Mouse (Mus musculus) MEL (cell line): ENCODE measurements at regions not wholly inside any gene's neighbourhood (a gene's known extent, or its start where the extent isn't known, plus 50 kb on each side); places are given as distances from the start of the nearest gene placed in this dataset.

Experiments used
- DNase-seq: peaks from one replicate; pipeline ENCODE4 v3.0.0; 2011; ENCODE audit warnings: low read depth, low spot score
- H3K27ac ChIP-seq: 2 replicates; pipeline ENCODE4 v1.5.1; 2012; ENCODE audit warnings: low read depth, mild to moderate bottlenecking, control low read depth, low read length, moderate library complexity; ENCODE audit not compliant: control insufficient read depth
- H3K27me3 ChIP-seq, 2 experiments: fragments of 150-350 bp in 1 of 2; sonication (generic) in 1 of 2; 2 replicates each; pipeline ENCODE4 v1.6.1; 2012; ENCODE audit warnings: low read length in 2 of 2, mild to moderate bottlenecking in 2 of 2, improper control_type of control experiment in 1 of 2, moderate library complexity in 1 of 2; ENCODE audit not compliant: insufficient read depth in 2 of 2, control insufficient read depth in 1 of 2
- H3K36me3 ChIP-seq, 2 experiments: 2 replicates each; pipeline ENCODE4 v1.6.1; 2012 to 2014; ENCODE audit warnings: low read length in 2 of 2, improper control_type of control experiment in 1 of 2, inconsistent platforms in 1 of 2, mild to moderate bottlenecking in 1 of 2; ENCODE audit not compliant: insufficient read depth in 2 of 2, control insufficient read depth in 1 of 2
- H3K4me1 ChIP-seq, 2 experiments: fragments of 150-350 bp in 1 of 2; sonication (generic) in 1 of 2; 2 replicates each; pipeline ENCODE4 v1.6.1; 2012; ENCODE audit warnings: low read length in 2 of 2, improper control_type of control experiment in 1 of 2, mild to moderate bottlenecking in 1 of 2; ENCODE audit not compliant: insufficient read depth in 2 of 2, control insufficient read depth in 1 of 2
- H3K4me3 ChIP-seq, 2 experiments: fragments of 150-350 bp in 1 of 2; sonication (generic) in 1 of 2; 2 replicates each; pipeline ENCODE4 v1.5.1; 2012; ENCODE audit warnings: low read depth in 2 of 2, low read length in 2 of 2, mild to moderate bottlenecking in 2 of 2, moderate library complexity in 2 of 2, control low read depth in 1 of 2, improper control_type of control experiment in 1 of 2; ENCODE audit not compliant: control insufficient read depth in 1 of 2, insufficient read depth in 1 of 2
- H3K79me2 ChIP-seq: 2 replicates; pipeline ENCODE4 v1.6.1; 2012; ENCODE audit warnings: mild to moderate bottlenecking, low read length, moderate library complexity; ENCODE audit not compliant: control insufficient read depth, poor library complexity, insufficient read depth
- H3K9ac ChIP-seq: 2 replicates; pipeline ENCODE4 v1.6.1; 2012; ENCODE audit warnings: low read depth, mild to moderate bottlenecking, control low read depth, low read length, moderate library complexity; ENCODE audit not compliant: control insufficient read depth, poor library complexity, severe bottlenecking
- H3K9me3 ChIP-seq: fragments of 150-350 bp; sonication (generic); replicated peaks from 2 replicates; pipeline ENCODE4 v1.6.1; 2012; ENCODE audit warnings: mild to moderate bottlenecking, low read length, improper control_type of control experiment, moderate library complexity; ENCODE audit not compliant: insufficient read depth
- BHLHE40 ChIP-seq: IDR thresholded peaks from 2 replicates; pipeline ENCODE4 v1.6.1; 2012; ENCODE audit warnings: low read depth, mild to moderate bottlenecking, inconsistent platforms, low read length, improper control_type of control experiment, borderline replicate concordance
- CHD1 ChIP-seq: IDR thresholded peaks from 2 replicates; pipeline ENCODE4 v1.6.1; 2012; ENCODE audit warnings: low read depth, mild to moderate bottlenecking, inconsistent platforms, low read length, improper control_type of control experiment
- CTCF ChIP-seq, 3 experiments: IDR thresholded peaks in 2 of 3; conservative IDR thresholded peaks in 1 of 3; 2 replicates each; pipeline ENCODE4 v1.5.1; 2011 to 2012; ENCODE audit warnings: low read length in 3 of 3, low read depth in 2 of 3, mild to moderate bottlenecking in 2 of 3, improper control_type of control experiment in 1 of 3, inconsistent platforms in 1 of 3, mixed read lengths in 1 of 3, moderate library complexity in 1 of 3; ENCODE audit not compliant: control insufficient read depth in 1 of 3, insufficient read depth in 1 of 3, poor library complexity in 1 of 3, severe bottlenecking in 1 of 3
- E2F4 ChIP-seq: IDR thresholded peaks from 2 replicates; pipeline ENCODE4 v1.6.1; 2011; ENCODE audit warnings: low read depth, low read length, improper control_type of control experiment, borderline replicate concordance
- ELF1 ChIP-seq: IDR thresholded peaks from 2 replicates; pipeline ENCODE4 v1.6.1; 2014; ENCODE audit warnings: low read depth, mild to moderate bottlenecking, inconsistent platforms, low read length, improper control_type of control experiment, moderate library complexity
- GATA1 ChIP-seq: IDR thresholded peaks from 2 replicates; pipeline ENCODE4 v1.6.1; 2011; ENCODE audit warnings: low read depth, low read length, improper control_type of control experiment
- HCFC1 ChIP-seq: IDR thresholded peaks from 2 replicates; pipeline ENCODE4 v1.6.1; 2012; ENCODE audit warnings: low read depth, mild to moderate bottlenecking, inconsistent platforms, low read length, improper control_type of control experiment, moderate library complexity
- MAFK ChIP-seq: IDR thresholded peaks from 2 replicates; pipeline ENCODE4 v1.6.1; 2011; ENCODE audit warnings: low read depth, mild to moderate bottlenecking, low read length, improper control_type of control experiment, borderline replicate concordance
- MEF2A ChIP-seq: IDR thresholded peaks from 2 replicates; pipeline ENCODE4 v1.6.1; 2014; ENCODE audit warnings: low read depth, mild to moderate bottlenecking, inconsistent platforms, low read length, improper control_type of control experiment; ENCODE audit not compliant: poor library complexity, insufficient replicate concordance, severe bottlenecking; ENCODE audit errors: extremely low read depth
- MXI1 ChIP-seq: IDR thresholded peaks from 2 replicates; pipeline ENCODE4 v1.6.1; 2011; ENCODE audit warnings: mild to moderate bottlenecking, low read depth, low read length, improper control_type of control experiment
- MYC ChIP-seq: IDR thresholded peaks from 2 replicates; pipeline ENCODE4 v1.6.1; 2011; ENCODE audit warnings: low read depth, mild to moderate bottlenecking, low read length, improper control_type of control experiment, moderate library complexity
- NRF1 ChIP-seq: IDR thresholded peaks from 2 replicates; pipeline ENCODE4 v1.6.1; 2014; ENCODE audit warnings: low read depth, mild to moderate bottlenecking, inconsistent platforms, low read length, improper control_type of control experiment, moderate library complexity; ENCODE audit not compliant: poor library complexity, insufficient read depth, severe bottlenecking
- POLR2A ChIP-seq, 2 experiments: IDR thresholded peaks; 2 replicates each; pipeline ENCODE4 v1.6.1; 2011 to 2012; ENCODE audit warnings: low read length in 2 of 2, mild to moderate bottlenecking in 2 of 2, control low read depth in 1 of 2, improper control_type of control experiment in 1 of 2, low read depth in 1 of 2, moderate library complexity in 1 of 2; ENCODE audit not compliant: control insufficient read depth in 1 of 2, insufficient read depth in 1 of 2, poor library complexity in 1 of 2
- POLR2AphosphoS2 ChIP-seq: IDR thresholded peaks from 2 replicates; pipeline ENCODE4 v1.6.1; 2011; ENCODE audit warnings: low read length, improper control_type of control experiment
- TAL1 ChIP-seq: IDR thresholded peaks from 2 replicates; pipeline ENCODE4 v1.6.1; 2012; ENCODE audit warnings: mild to moderate bottlenecking, inconsistent platforms, low read length, moderate library complexity, mixed read lengths
- TBP ChIP-seq: IDR thresholded peaks from 2 replicates; pipeline ENCODE4 v1.8.0; 2011; ENCODE audit warnings: low read depth, low read length, improper control_type of control experiment
- TCF12 ChIP-seq: IDR thresholded peaks from 2 replicates; pipeline ENCODE4 v1.6.1; 2014; ENCODE audit warnings: low read depth, mild to moderate bottlenecking, inconsistent platforms, low read length, improper control_type of control experiment, moderate library complexity
- UBTF ChIP-seq: IDR thresholded peaks from 2 replicates; pipeline ENCODE4 v1.6.1; 2012; ENCODE audit warnings: low read depth, mild to moderate bottlenecking, inconsistent platforms, low read length, improper control_type of control experiment, moderate library complexity, borderline replicate concordance; ENCODE audit not compliant: insufficient read depth
- ZC3H11A ChIP-seq: IDR thresholded peaks from 2 replicates; pipeline ENCODE4 v1.6.1; 2012; ENCODE audit warnings: low read depth, mild to moderate bottlenecking, inconsistent platforms, low read length, improper control_type of control experiment
- ZNF384 ChIP-seq: IDR thresholded peaks from 2 replicates; pipeline ENCODE4 v1.6.1; 2012; ENCODE audit warnings: low read depth, mild to moderate bottlenecking, inconsistent platforms, low read length, improper control_type of control experiment

DNA sequence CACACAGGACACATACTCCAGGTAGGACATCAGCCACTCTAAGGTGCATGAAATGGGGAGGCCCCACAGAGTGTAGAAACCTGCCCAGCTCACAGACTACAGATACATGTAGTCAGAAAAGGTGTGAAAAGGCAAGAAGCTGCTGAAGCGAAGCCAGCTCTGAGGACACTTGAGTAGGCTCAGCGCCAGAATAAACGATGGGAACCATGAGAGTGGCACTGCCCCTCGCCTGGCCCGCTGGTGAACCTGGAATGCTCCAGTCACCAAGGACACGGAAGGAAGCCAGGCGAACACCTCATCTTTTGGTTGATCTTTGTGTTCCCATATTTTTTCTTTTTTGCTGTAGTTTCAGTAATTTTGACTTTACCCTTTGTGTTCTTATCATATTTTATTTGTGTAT, 381.8 kb downstream of the Pmp22 start:
- TF ChIP-seq E2F4: no peak
- no peak for TF ChIP-seq NRF1
- TF ChIP-seq TAL1: no peak
- TF ChIP-seq GATA1: no peak
- no peak for TF ChIP-seq ZC3H11A
- TF ChIP-seq MXI1: no peak
- TF ChIP-seq UBTF: no peak
- TF ChIP-seq POLR2A (IDR thresholded peaks at IDR 0.05; ENCODE audit: control insufficient read depth in 1 of 2, insufficient read depth in 1 of 2, low read depth in 1 of 2, low read length in 2 of 2, poor library complexity in 1 of 2): no peak
- TF ChIP-seq BHLHE40: no peak
- no peak for TF ChIP-seq TCF12
- no peak for TF ChIP-seq TBP
- no peak for TF ChIP-seq HCFC1
- TF ChIP-seq CHD1: no peak
- H3K27me3 ChIP-seq: no peaks in the 10 kb centered on the region
- H3K36me3 ChIP-seq: no peaks in the 10 kb centered on the region
- H3K27ac ChIP-seq: no peak overlapping the region
- H3K79me2 ChIP-seq: no peaks in the 10 kb centered on the region
- no peaks in the 10 kb centered on the region for H3K9me3 ChIP-seq
- H3K4me1 ChIP-seq: no peaks in the 10 kb centered on the region
- H3K4me3 ChIP-seq: no peak overlapping the region
- DNase-seq: no peak
- H3K9ac ChIP-seq: no peak overlapping the region

DNA sequence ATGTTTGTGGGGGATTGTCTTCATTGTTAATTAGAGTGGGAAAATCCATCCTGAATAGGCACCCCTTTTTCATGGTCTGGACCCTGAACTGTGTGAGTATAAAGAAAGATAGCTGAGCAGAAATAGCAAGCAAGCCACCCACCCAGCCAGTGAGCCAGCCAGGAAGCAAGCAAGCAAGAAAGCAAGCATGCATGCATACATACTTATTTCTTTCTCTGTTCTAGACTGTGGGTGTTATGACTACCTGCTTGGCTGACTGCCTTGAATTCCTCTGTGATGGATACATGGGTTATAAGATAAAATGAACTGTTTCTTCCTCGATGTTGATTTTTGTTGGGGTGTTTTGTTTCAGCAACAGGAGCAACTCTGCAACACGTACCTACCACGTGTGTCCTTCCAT, 385.8 kb downstream of the Pmp22 start:
- no peak for TF ChIP-seq POLR2AphosphoS2
- no peak for TF ChIP-seq TBP
- no peak for TF ChIP-seq MYC
- TF ChIP-seq ZNF384: no peak
- no peak for TF ChIP-seq CTCF (IDR thresholded peaks at IDR 0.05 in 2 of 3, conservative IDR thresholded peaks at IDR 0.05 in 1 of 3; ENCODE audit: control insufficient read depth in 1 of 3, insufficient read depth in 1 of 3, low read depth in 2 of 3, low read length in 3 of 3, poor library complexity in 1 of 3, severe bottlenecking in 1 of 3)
- TF ChIP-seq CHD1: no peak
- TF ChIP-seq MEF2A: no peak
- TF ChIP-seq MAFK: no peak
- TF ChIP-seq POLR2A (IDR thresholded peaks at IDR 0.05; ENCODE audit: control insufficient read depth in 1 of 2, insufficient read depth in 1 of 2, low read depth in 1 of 2, low read length in 2 of 2, poor library complexity in 1 of 2): no peak
- TF ChIP-seq ELF1: no peak
- no peak for DNase-seq
- Histone ChIP-seq H3K4me1 (no peaks in the 10 kb centered on the region), H3K36me3 (no peaks in the 10 kb centered on the region), H3K9me3 (no peaks in the 10 kb centered on the region), H3K79me2 (no peaks in the 10 kb centered on the region), H3K27me3 (no peaks in the 10 kb centered on the region), H3K4me3 (no peak overlapping the region), H3K9ac (no peak overlapping the region), H3K27ac (no peak overlapping the region)
